Mouse (Mus musculus) mouse trophoblast stem cell (cell line): Measurements from ENCODE around the gene Bcl7a.

Source experiments
- in situ Hi-C, 2 experiments: fragments of 300-500 bp; cut with MseI, MboI; formaldehyde crosslinking; loops; 2 replicates in 1 of 2; 3 replicates in 1 of 2; pipeline ENCODE4 v1.15.1; 2025

Bcl7a gene

GRCm38 (mm10) chr5:123327686-123328085, 15.9 kb upstream of the Bcl7a start:
- in situ Hi-C loops: no loop called here

- in situ Hi-C loops: no loop called here
These were observed 10.1 kb upstream of the Bcl7a start for GRCm38 (mm10) chr5:123333566-123333965.

- in situ Hi-C loops: no loop called here
These were observed 7.3 kb upstream of the Bcl7a start for GRCm38 (mm10) chr5:123336205-123336961.

GRCm38 (mm10) chr5:123338463-123338862, 5.2 kb upstream of the Bcl7a start:
- in situ Hi-C loops: no loop called here

- in situ Hi-C loops: no loop called here
These were observed 961 bp downstream of the Bcl7a start for GRCm38 (mm10) chr5:123344628-123344962.

- in situ Hi-C loops: no loop called here
These were observed 1.6 kb downstream of the Bcl7a start for GRCm38 (mm10) chr5:123344963-123345852.

- in situ Hi-C loops: no loop called here
These were observed 2.4 kb downstream of the Bcl7a start for GRCm38 (mm10) chr5:123345853-123346654.

GRCm38 (mm10) chr5:123346701-123347270, 3.2 kb downstream of the Bcl7a start:
- in situ Hi-C loops: no loop called here

GRCm38 (mm10) chr5:123347985-123348384, 4.4 kb downstream of the Bcl7a start:
- in situ Hi-C loops: no loop called here

- in situ Hi-C loops: no loop called here
These were observed 6.8 kb downstream of the Bcl7a start for GRCm38 (mm10) chr5:123350386-123350785.

- in situ Hi-C loops: no loop called here
These were observed 12.3 kb downstream of the Bcl7a start for GRCm38 (mm10) chr5:123355918-123356317.

GRCm38 (mm10) chr5:123357253-123357652, 13.6 kb downstream of the Bcl7a start:
- in situ Hi-C loops: no loop called here

- in situ Hi-C loops: no loop called here
These were observed 15.8 kb downstream of the Bcl7a start for GRCm38 (mm10) chr5:123359431-123359830.

- in situ Hi-C loops: no loop called here
These were observed 19.3 kb downstream of the Bcl7a start for GRCm38 (mm10) chr5:123362911-123363310.

GRCm38 (mm10) chr5:123364302-123364971, 20.8 kb downstream of the Bcl7a start:
- in situ Hi-C loops: no loop called here

- in situ Hi-C loops: no loop called here
These were observed 25.3 kb downstream of the Bcl7a start for GRCm38 (mm10) chr5:123368869-123369488.

- in situ Hi-C loops: loop anchor here (5.0 to 10.0 kb wide), 2 partner anchors 65 to 72 kb away; no protein-coding TSS in a partner anchor
These were observed 26.4 kb downstream of the Bcl7a start for GRCm38 (mm10) chr5:123370049-123370448.

- in situ Hi-C loops: loop anchor here in 1 of 2 experiments (10.0 kb wide), 1 partner anchor 60 kb away; no protein-coding TSS in a partner anchor
These were observed 31.6 kb downstream of the Bcl7a start for GRCm38 (mm10) chr5:123375262-123375661.

GRCm38 (mm10) chr5:123375793-123376452, 32.3 kb downstream of the Bcl7a start:
- in situ Hi-C loops: loop anchor here in 1 of 2 experiments (10.0 kb wide), 1 partner anchor 59 kb away; no protein-coding TSS in a partner anchor

GRCm38 (mm10) chr5:123376569-123376968, 32.9 kb downstream of the Bcl7a start:
- in situ Hi-C loops: loop anchor here in 1 of 2 experiments (10.0 kb wide), 1 partner anchor 58 kb away; no protein-coding TSS in a partner anchor
